Mouse (Mus musculus) heart, embryonic 13.5 days (tissue): ENCODE measurements around the gene 1500009C09Rik. TPM values are rescaled to one million over a fixed set of nuclear protein-coding genes. Genes with fewer than 3 reads are reported as not detected.
A peak's percentile ranks its signal among the peaks of the same experiment; 100 is the strongest.

Source experiments
- ATAC-seq: fragments of 200-750 bp; cut with Nextera tagmentation; 2 replicates; pipeline ENCODE4 v1.8.0; 2017; ENCODE audit warnings: moderate TSS enrichment; ENCODE audit not compliant: insufficient number of reproducible peaks, low FRiP score, low TSS enrichment; ENCODE audit errors: extremely low read depth
- H3K27ac ChIP-seq: fragments of 300-500 bp; sonication (generic); replicated peaks from 2 replicates; pipeline ENCODE4 v1.5.1; 2015; ENCODE audit warnings: moderate library complexity, mild to moderate bottlenecking, inconsistent platforms
- H3K27me3 ChIP-seq: fragments of 300-500 bp; sonication (generic); replicated peaks from 2 replicates; pipeline ENCODE4 v1.6.1; 2015; ENCODE audit warnings: mild to moderate bottlenecking, inconsistent platforms
- H3K36me3 ChIP-seq: fragments of 300-500 bp; sonication (generic); 2 replicates; pipeline ENCODE4 v1.6.1; 2015; ENCODE audit warnings: mild to moderate bottlenecking, inconsistent platforms
- H3K4me1 ChIP-seq: fragments of 300-500 bp; sonication (generic); 2 replicates; pipeline ENCODE4 v1.6.1; 2015; ENCODE audit warnings: inconsistent platforms
- H3K4me2 ChIP-seq: fragments of 300-500 bp; sonication (generic); 2 replicates; pipeline ENCODE4 v1.6.1; 2015; ENCODE audit warnings: inconsistent platforms, mild to moderate bottlenecking, moderate library complexity
- H3K4me3 ChIP-seq: fragments of 300-500 bp; sonication (generic); 2 replicates; pipeline ENCODE4 v1.5.1; 2015; ENCODE audit warnings: moderate library complexity, mild to moderate bottlenecking, inconsistent platforms
- H3K9ac ChIP-seq: fragments of 300-500 bp; sonication (generic); 2 replicates; pipeline ENCODE4 v1.6.1; 2015; ENCODE audit warnings: inconsistent platforms, mild to moderate bottlenecking, moderate library complexity
- H3K9me3 ChIP-seq: fragments of 300-500 bp; sonication (generic); 2 replicates; pipeline ENCODE4 v1.6.1; 2016; ENCODE audit warnings: inconsistent platforms
- WGBS: fragments of 180-500 bp; shearing (Covaris S2); methylation state at CpG from one replicate; pipeline ENCODE4 v1.1.7; 2015; ENCODE audit warnings: mixed read lengths; 5-methylcytosine and 5-hydroxymethylcytosine counted together
- polyA plus RNA-seq: library from polyadenylated mRNA; unstranded; fragments of >200 nt; fragmentation: Nextera tagmentation; extraction: Ambion mirVana; gene quantifications from 2 replicates; pipeline ENCODE4 v1.2.1, GENCODE M21; 2015

1500009C09Rik gene
- polyA plus RNA-seq, result 0.09 TPM in 1 of 2 replicates, not detected in the other

DNA sequence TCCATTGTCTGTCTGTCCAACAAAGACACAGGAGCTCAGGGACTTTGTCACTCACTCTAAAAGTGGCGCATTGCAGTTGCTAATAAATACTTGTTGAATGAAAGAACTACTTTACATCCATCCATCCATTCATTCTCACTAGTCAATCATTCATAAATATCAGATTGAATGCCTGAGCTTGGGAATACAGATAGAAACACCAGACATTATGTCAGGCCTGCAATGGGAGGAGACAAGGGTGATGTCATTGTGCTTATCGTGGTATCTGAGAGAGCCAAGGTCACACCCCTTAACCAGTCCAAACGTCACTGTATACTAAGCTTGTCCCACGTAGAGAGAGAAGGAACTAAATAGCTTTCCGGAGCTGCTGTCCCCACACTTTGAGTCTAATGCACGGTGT is at the start of gene 1500009C09Rik:
Gene 1500009C09Rik, plus strand, starts transcription at position 301 of the 400 bp plus-strand sequence.
- H3K4me3 ChIP-seq, result no peak within 1 kb of the TSS
- no peaks in the 10 kb centered on the region for H3K36me3 ChIP-seq
- H3K27ac ChIP-seq, result no peak within 1 kb of the TSS
- H3K27me3 ChIP-seq, result peaks cover 18% of the 10 kb centered on the region
- no peaks in the 10 kb centered on the region for H3K9me3 ChIP-seq
- H3K4me2 ChIP-seq, result no peak within 1 kb of the TSS
- 74% methylated on average over 6 of the region's 6 CpGs for WGBS
- ATAC-seq, result no peak
- H3K9ac ChIP-seq, result no peak within 1 kb of the TSS
- H3K4me1 ChIP-seq, result peaks cover 9% of the 10 kb centered on the region

DNA sequence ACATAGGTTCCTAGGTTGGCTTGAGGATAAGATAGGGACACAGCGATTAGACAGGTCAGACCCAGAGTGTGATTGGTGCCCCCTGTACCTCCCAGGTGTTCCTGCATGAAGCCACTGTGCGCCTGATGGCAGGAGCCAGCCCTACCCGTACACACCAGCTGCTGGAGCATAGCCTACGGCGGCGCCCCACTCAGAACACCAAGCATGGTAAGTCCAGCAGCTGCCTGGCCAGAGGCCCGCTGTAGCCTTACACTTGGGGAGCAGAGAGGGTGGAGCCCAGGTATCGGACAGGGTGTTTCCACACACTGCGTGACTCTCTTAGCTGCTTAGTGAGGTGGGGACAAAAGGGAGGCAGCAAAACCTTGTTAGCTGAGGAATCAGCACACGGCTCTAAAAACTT is 49.1 kb upstream of the 1500009C09Rik start:
- no peak overlapping the region for H3K9ac ChIP-seq
- ATAC-seq, result no peak
- H3K27ac ChIP-seq, result no peak overlapping the region
- H3K4me2 ChIP-seq, result no peak overlapping the region
- peaks cover 57% of the 10 kb centered on the region for H3K27me3 ChIP-seq
- H3K4me3 ChIP-seq, result no peak overlapping the region
- WGBS, result 95% methylated on average over 10 of the region's 10 CpGs
- peaks cover 78% of the 10 kb centered on the region for H3K36me3 ChIP-seq
- H3K9me3 ChIP-seq, result no peaks in the 10 kb centered on the region
- H3K4me1 ChIP-seq, result peaks cover 22% of the 10 kb centered on the region

DNA sequence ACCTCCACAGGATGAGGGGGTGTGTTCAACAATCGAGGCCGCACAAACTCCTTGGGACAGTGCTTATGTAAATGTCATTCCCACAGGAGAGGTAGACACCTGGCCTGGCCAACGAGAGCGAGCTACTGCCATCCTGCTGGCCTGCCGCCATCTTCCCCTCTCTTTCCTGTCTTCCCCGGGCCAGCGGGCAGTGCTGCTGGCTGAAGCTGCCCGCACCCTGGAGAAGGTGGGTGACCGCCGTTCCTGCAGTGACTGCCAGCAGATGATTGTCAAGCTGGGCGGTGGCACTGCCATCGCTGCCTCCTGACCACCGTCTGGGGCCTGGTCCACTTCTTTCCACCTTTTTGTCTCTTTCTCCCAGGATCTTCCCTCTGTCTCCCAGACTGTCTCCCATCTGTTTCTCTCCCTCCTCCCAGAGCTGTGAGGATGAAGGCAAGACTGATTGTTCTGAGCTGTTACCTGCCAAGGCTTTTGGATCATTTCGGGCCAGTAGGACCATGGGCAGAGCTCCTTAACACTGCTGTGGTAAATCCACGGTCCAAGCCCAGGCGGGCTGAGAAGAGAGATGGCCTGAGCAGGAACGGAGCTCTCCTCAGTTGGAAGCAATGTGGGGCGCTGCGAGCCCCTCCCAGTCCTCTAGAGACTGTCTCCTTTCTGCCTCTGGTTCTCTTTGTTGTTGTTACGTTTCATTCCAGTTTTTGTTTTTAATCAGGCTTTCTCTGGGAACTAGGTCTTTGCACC is 48.4 kb upstream of the 1500009C09Rik start:
- Histone ChIP-seq H3K4me2 (no peak overlapping the region), H3K36me3 (peaks cover 71% of the 10 kb centered on the region), H3K27me3 (peaks cover 64% of the 10 kb centered on the region), H3K4me1 (peaks cover 22% of the 10 kb centered on the region), H3K27ac (no peak overlapping the region), H3K9me3 (no peaks in the 10 kb centered on the region), H3K4me3 (no peak overlapping the region), H3K9ac (no peak overlapping the region)
- WGBS, result 87% methylated on average over 20 of the region's 20 CpGs
- no peak for ATAC-seq

DNA sequence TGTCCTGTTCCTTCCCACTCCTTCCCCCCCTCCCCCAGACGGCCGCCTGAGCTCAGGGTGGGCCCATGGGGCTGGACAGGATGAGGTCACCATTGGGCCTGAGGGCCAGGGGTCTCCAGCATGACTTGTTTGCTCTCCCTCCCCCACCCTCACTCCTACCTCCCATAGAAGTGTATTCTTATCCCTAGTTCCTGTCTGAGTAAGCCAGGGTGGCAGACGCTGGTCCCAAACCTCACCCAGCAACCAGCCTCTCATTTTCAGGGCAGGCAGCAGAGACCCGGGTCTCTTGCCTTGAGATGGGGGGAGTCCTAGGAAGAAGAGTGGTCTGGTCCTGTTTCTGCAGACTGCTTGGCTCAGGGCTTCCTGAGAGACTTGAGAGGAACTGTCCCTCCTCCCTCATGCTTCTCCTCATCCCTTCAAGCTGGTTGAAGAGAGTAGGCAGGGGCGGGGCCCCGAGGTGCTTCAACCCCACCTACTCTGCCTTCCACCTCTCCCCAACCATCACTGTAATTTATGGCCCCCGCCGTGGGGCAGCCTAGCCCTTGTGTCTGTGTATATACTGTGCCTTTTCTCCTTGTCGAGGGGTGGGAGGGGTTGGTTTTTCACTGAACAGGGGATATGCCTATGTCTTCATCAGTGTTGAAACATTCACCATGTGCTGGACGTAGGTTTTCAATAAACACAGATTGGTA is 47.4 kb upstream of the 1500009C09Rik start:
- no peak for ATAC-seq
- H3K9me3 ChIP-seq, result no peaks in the 10 kb centered on the region
- H3K9ac ChIP-seq, result no peak overlapping the region
- H3K27ac ChIP-seq, result no peak overlapping the region
- H3K36me3 ChIP-seq, result peaks cover 61% of the 10 kb centered on the region
- 76% methylated on average over 10 of the region's 10 CpGs for WGBS
- H3K4me1 ChIP-seq, result peaks cover 22% of the 10 kb centered on the region
- peaks cover 75% of the 10 kb centered on the region for H3K27me3 ChIP-seq
- no peak overlapping the region for H3K4me2 ChIP-seq
- H3K4me3 ChIP-seq, result no peak overlapping the region

DNA sequence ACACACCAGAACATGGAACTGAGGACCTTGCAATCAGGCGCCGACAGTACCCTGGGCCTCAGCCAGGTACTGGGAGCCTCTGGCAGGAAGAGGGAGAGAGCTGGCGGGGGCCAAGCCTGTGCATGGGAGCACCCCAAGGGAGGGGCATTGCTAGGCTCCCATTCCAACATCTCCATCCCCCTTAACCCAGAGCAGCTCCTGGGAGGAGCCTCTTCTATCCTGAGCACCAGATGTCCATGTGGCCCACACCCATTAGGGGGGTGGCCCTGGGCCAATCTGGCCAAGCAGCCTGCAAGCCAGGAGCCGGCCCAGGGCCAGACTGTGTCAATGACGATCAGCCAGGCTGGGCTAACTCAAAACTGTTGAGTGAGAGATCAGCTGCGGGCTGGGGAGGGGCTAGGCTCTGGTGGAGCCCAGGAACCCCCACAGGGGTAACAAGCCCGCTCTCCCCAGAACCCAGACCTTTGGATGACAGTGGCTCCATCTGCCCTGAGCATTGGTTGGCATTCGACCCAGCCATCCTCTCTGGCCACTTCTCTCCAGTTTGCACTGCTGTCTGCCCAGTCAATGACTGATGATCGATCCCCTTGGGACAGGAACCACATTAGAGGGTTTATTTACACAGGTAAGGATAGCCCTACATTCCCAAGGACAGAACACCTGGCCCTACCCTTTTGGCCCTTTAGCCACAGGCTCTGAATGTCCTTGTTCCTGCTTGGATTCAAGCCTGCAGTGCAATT is 45.7 kb upstream of the 1500009C09Rik start:
- Histone ChIP-seq H3K9ac (peak overlapping the region; percentile 54; the same call in 1 of the 2 replicates), H3K4me1 (peaks cover 24% of the 10 kb centered on the region), H3K4me3 (peak overlapping the region; percentile 26; the same call in 1 of the 2 replicates), H3K36me3 (peaks cover 45% of the 10 kb centered on the region), H3K9me3 (no peaks in the 10 kb centered on the region), H3K4me2 (peak overlapping the region; percentile 56), H3K27ac (no peak overlapping the region), H3K27me3 (peaks cover 92% of the 10 kb centered on the region)
- WGBS, result 45% methylated on average over 9 of the region's 9 CpGs
- ATAC-seq, result 0 out of 2 replicates have a peak, but pooled peaks have one; percentile 15

DNA sequence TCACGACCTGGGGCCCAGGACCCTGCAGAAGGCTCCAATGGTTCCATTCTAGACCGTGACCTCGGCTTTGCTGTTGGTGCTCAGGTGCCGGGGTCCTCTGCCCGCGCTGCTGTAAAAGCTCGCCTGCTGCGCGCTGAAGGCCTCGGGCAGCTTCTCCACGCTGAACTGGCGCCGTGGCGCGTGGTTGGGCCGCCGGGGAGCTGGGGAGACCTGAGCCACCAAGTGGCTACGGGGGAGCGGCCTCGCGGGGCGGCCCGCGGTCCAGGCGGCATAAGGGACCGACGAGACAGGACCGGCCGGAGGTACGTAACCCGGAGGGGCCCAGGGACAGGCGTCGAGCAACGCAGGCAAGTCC is 45.1 kb upstream of the 1500009C09Rik start:
- Histone ChIP-seq H3K27me3 (peaks cover 96% of the 10 kb centered on the region), H3K9ac (peak overlapping the region; percentile 54), H3K27ac (no peak overlapping the region), H3K9me3 (no peaks in the 10 kb centered on the region), H3K4me3 (peak overlapping the region; percentile 26), H3K4me2 (peak overlapping the region; percentile 56), H3K36me3 (peaks cover 40% of the 10 kb centered on the region), H3K4me1 (peaks cover 30% of the 10 kb centered on the region)
- WGBS, result 11% methylated on average over 34 of the region's 34 CpGs
- no peak for ATAC-seq

DNA sequence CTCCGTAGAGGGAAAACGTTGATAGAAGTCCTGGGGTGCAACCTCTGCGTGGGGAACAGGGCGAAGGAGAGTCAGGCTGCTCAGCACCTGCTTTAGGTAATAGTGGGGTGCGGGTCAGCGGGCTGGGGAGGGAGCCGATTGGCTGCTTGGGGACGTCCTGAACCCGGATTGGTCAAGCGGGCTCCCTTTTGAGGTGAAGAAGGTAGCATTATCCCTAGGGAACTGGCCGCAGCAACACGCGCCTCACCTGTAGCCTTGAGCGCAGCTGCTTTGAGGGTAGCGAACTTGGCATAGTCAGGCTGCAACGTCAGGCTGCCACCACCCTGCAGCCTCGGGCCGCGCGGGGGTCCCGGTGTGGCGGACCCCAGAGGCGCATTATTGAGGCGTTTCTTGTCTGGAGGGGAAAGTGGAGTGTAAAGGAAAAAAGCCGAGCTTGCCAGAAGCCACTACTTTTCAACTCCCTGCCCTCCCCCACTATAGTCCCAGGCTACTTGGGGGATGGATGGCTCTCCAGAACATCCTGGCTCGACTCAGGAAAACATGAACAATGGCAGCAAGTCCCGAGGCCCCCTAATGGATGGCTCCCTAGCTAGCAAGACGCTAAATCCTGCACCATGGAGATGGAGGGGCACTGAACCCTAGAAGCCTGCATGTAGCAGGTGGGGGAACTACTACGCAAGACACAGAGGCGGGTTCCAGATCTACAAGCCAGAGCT is 44.5 kb upstream of the 1500009C09Rik start:
- peak overlapping the region; percentile 56 for H3K4me2 ChIP-seq
- ATAC-seq, result no peak
- 16% methylated on average over 30 of the region's 30 CpGs for WGBS
- peaks cover 34% of the 10 kb centered on the region for H3K36me3 ChIP-seq
- peak overlapping the region; percentile 54 for H3K9ac ChIP-seq
- H3K4me1 ChIP-seq, result peaks cover 35% of the 10 kb centered on the region
- no peak overlapping the region for H3K27ac ChIP-seq
- peak overlapping the region; percentile 26 for H3K4me3 ChIP-seq
- H3K27me3 ChIP-seq, result peaks cover 99% of the 10 kb centered on the region
- H3K9me3 ChIP-seq, result no peaks in the 10 kb centered on the region

DNA sequence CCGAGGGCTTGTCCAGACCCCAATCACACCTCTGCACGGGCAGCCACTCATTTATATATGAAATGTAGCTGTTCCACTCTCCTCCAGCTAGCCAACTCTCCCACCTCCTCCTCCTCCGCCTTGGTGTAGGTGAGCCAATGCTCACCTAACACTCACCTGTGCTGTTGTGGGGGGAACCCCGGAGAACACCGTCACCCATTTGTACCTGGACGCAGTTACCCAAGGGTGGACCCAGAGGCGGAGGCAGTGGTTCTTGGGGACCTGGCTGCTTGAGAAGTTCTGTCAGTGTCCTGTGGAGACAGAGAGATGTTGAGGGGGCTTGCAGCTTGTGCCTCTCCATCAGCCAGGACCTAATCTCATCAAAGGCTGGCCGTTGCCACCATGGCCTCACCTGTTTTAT is 43.9 kb upstream of the 1500009C09Rik start:
- H3K4me2 ChIP-seq, result no peak overlapping the region
- H3K36me3 ChIP-seq, result peaks cover 27% of the 10 kb centered on the region
- no peak overlapping the region for H3K27ac ChIP-seq
- 82% methylated on average over 8 of the region's 8 CpGs for WGBS
- H3K4me3 ChIP-seq, result no peak overlapping the region
- ATAC-seq, result no peak
- H3K27me3 ChIP-seq, result peaks cover 99% of the 10 kb centered on the region
- peaks cover 39% of the 10 kb centered on the region for H3K4me1 ChIP-seq
- H3K9me3 ChIP-seq, result no peaks in the 10 kb centered on the region
- no peak overlapping the region for H3K9ac ChIP-seq

DNA sequence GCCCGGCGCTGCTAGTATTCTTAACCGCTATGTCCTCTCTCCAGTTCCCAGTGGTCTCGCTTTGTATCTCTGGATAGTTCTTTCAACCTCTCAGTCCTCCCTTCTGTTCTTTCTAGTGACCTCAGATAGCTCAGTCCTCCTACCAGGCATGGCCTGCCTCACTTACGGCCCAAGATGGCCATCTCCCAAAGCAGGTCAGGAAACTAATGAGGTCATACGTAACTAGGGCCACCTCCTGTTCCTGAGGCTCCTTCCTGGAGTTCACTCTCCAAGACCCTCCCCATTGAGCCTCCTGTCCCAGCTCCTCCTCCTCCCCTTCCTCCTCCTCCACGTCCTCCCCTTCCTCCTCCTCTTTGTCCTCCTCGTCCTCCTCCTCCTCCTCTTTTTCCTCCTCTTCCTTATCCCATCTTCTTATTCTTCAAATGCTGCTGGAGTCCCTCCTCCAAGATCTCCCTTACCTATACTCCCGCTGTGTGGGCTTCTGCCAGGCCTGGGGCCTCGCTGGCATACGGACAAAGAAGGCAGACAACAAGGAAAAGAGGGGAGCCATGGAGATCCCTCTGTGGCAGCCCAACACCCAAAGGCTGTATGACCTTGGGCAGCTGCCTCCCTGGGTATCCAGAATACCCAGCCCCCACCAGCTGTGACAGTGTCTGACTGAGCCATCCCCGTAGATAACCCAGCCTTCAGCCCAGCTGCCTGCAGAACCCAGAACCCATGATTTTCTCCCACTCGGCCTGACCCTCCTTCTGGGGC is 42.7 kb upstream of the 1500009C09Rik start:
- Histone ChIP-seq H3K4me2 (no peak overlapping the region), H3K27ac (no peak overlapping the region), H3K27me3 (peaks cover 99% of the 10 kb centered on the region), H3K9ac (no peak overlapping the region), H3K9me3 (no peaks in the 10 kb centered on the region), H3K36me3 (peaks cover 16% of the 10 kb centered on the region), H3K4me1 (peaks cover 39% of the 10 kb centered on the region), H3K4me3 (no peak overlapping the region)
- ATAC-seq, result no peak
- 76% methylated on average over 13 of the region's 13 CpGs for WGBS

DNA sequence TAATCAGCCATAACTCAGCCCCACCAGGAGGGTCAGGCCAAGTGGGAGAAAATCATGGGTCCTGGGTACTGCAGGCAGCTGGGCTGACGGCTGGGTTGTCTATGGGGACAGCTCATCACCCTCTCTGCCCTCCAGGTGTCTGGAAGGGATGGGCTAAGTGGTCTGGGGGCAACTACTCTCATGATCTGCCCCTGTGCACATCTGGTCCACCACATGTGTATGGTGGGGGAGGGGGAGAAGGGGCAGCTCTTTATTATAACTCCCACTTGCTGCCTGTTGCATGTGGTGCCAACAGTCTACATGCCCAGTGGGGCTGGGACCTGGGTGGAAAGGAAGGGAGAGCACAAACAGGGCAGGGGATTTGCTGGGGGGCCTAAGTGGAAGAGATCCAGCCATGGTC is 41.4 kb upstream of the 1500009C09Rik start:
- ATAC-seq, result no peak
- 61% methylated on average over 1 of the region's 1 CpGs for WGBS
- H3K9ac ChIP-seq, result no peak overlapping the region
- H3K27me3 ChIP-seq, result peaks cover 99% of the 10 kb centered on the region
- no peak overlapping the region for H3K27ac ChIP-seq
- no peak overlapping the region for H3K4me2 ChIP-seq
- H3K9me3 ChIP-seq, result no peaks in the 10 kb centered on the region
- H3K36me3 ChIP-seq, result peaks cover 2% of the 10 kb centered on the region; the same call in 1 of the 2 replicates
- no peak overlapping the region for H3K4me3 ChIP-seq
- H3K4me1 ChIP-seq, result peaks cover 42% of the 10 kb centered on the region
